Comparison of ENCODE assay signal across 8 mouse cellular contexts in the genomic region with DNA sequence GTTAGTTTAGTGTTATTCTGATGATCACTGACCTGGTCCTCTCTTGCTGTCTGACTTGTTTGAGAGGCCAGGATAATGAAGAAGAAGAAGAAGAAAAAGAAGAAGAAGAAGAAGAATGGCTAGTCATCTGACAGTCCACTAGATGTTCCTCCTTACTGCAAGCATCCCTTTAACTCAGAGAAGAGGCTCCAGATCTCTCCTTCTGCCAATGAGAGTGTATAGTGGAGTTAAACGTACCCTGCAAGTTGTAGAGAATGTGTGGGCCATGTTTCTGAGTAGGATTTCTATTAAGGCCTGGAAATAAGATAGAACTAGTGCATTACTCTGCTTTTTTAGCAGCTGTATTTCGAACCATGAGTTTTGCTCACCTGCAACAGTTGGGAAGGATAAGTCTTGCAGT. TPM values are rescaled to one million over a fixed set of nuclear protein-coding genes. Genes with fewer than 3 reads are reported as not detected.
A peak's percentile ranks its signal among the peaks of the same experiment; 100 is the strongest.
DNase-seq lines count a peak whose midpoint lies in the region; ATAC-seq and TF ChIP-seq lines count a peak whose summit lies in the region.

No protein-coding gene starts in this region.

- TF ChIP-seq POLR2A in bone marrow, adult 2 months (IDR thresholded peaks at IDR 0.05; ENCODE audit: borderline replicate concordance, control insufficient read depth, low read depth, low read length) = no peak

- no peaks in the 10 kb centered on the region for H3K27me3 ChIP-seq in kidney, embryonic 14.5 days (ENCODE audit: control insufficient read depth, insufficient read depth, low read length)
- H3K27me3 ChIP-seq in hindbrain, embryonic 13.5 days = no peaks in the 10 kb centered on the region
- H3K27me3 ChIP-seq in midbrain, embryonic 13.5 days = no peaks in the 10 kb centered on the region

- peak overlapping the region; percentile 97 for H3K4me3 ChIP-seq in kidney, embryonic 14.5 days (ENCODE audit: low read length)
- peak overlapping the region; percentile 40 for H3K4me3 ChIP-seq in bone marrow, adult 2 months (replicated peaks; ENCODE audit: control insufficient read depth, low read depth, low read length)
- H3K4me3 ChIP-seq in hindbrain, embryonic 13.5 days = peak overlapping the region; percentile 97
- H3K4me3 ChIP-seq in midbrain, embryonic 13.5 days (replicated peaks) = peak overlapping the region; percentile 98

- WGBS in kidney, embryonic 14.5 days = 41% methylated on average over 2 of the region's 2 CpGs
- 31% methylated on average over 2 of the region's 2 CpGs for WGBS in bone marrow, adult 2 months
- 47% methylated on average over 2 of the region's 2 CpGs for WGBS in hindbrain, embryonic 13.5 days
- 57% methylated on average over 2 of the region's 2 CpGs for WGBS in midbrain, embryonic 13.5 days

- ATAC-seq in kidney, embryonic 14.5 days (ENCODE audit: low FRiP score, low TSS enrichment) = no peak
- ATAC-seq in hindbrain, embryonic 13.5 days (ENCODE audit: low FRiP score) = no peak
- no peak for ATAC-seq in midbrain, embryonic 13.5 days

- H3K4me1 ChIP-seq in kidney, embryonic 14.5 days (ENCODE audit: control insufficient read depth, insufficient read depth, low read length) = peaks cover 5% of the 10 kb centered on the region; the same call in 1 of the 2 replicates
- no peaks in the 10 kb centered on the region; the same call in 1 of the 2 replicates for H3K4me1 ChIP-seq in bone marrow, adult 2 months (ENCODE audit: control insufficient read depth, insufficient read depth, low read length)
- peaks cover 40% of the 10 kb centered on the region for H3K4me1 ChIP-seq in hindbrain, embryonic 13.5 days (replicated peaks)
- peaks cover 43% of the 10 kb centered on the region for H3K4me1 ChIP-seq in midbrain, embryonic 13.5 days (replicated peaks)

- peak overlapping the region; percentile 100 for H3K9ac ChIP-seq in kidney, embryonic 14.5 days (ENCODE audit: low read depth, low read length)
- H3K9ac ChIP-seq in hindbrain, embryonic 13.5 days = peak overlapping the region; percentile 100
- peak overlapping the region; percentile 100 for H3K9ac ChIP-seq in midbrain, embryonic 13.5 days (replicated peaks)

- peak overlapping the region; percentile 83 for H3K4me2 ChIP-seq in kidney, embryonic 14.5 days (replicated peaks; ENCODE audit: low read depth, low read length)
- H3K4me2 ChIP-seq in hindbrain, embryonic 13.5 days = peak overlapping the region; percentile 97
- peak overlapping the region; percentile 92 for H3K4me2 ChIP-seq in midbrain, embryonic 13.5 days (replicated peaks)

- no peak for DNase-seq in kidney, postnatal 25 days
- DNase-seq in natural killer cell, adult 2 months (ENCODE audit: low spot score in 2 of 2) = no peak
- DNase-seq in thymus, postnatal 36 days = no peak
- DNase-seq in MN1 (ENCODE audit: low spot score) = no peak

- peaks cover 19% of the 10 kb centered on the region; the same call in 1 of the 2 replicates for H3K36me3 ChIP-seq in kidney, embryonic 14.5 days (ENCODE audit: control insufficient read depth, insufficient read depth, low read length)
- H3K36me3 ChIP-seq in hindbrain, embryonic 13.5 days = peaks cover 6% of the 10 kb centered on the region
- H3K36me3 ChIP-seq in midbrain, embryonic 13.5 days = peaks cover 9% of the 10 kb centered on the region; the same call in 1 of the 2 replicates

- TF ChIP-seq CTCF in bone marrow, adult 2 months (IDR thresholded peaks at IDR 0.05; ENCODE audit: control insufficient read depth, insufficient read depth, low read length) = no peak

- H3K9me3 ChIP-seq in kidney, embryonic 14.5 days (ENCODE audit: control insufficient read depth, low read length) = no peaks in the 10 kb centered on the region
- H3K9me3 ChIP-seq in hindbrain, embryonic 13.5 days = no peaks in the 10 kb centered on the region
- H3K9me3 ChIP-seq in midbrain, embryonic 13.5 days = no peaks in the 10 kb centered on the region

- no peak overlapping the region for H3K27ac ChIP-seq in kidney, embryonic 14.5 days (ENCODE audit: low read depth, low read length)
- H3K27ac ChIP-seq in bone marrow, adult 2 months (ENCODE audit: control insufficient read depth, insufficient read depth, low read depth, low read length, poor library complexity) = no peak overlapping the region
- H3K27ac ChIP-seq in hindbrain, embryonic 13.5 days = peak overlapping the region; percentile 100; the same call in 1 of the 2 replicates
- no peak overlapping the region for H3K27ac ChIP-seq in midbrain, embryonic 13.5 days

RNA-seq across cellular contexts. Expression of gene Ep300, which starts 2.5 kb away (rescaled TPM):
- polyA plus RNA-seq in kidney, embryonic 14.5 days (2014; fragmentation: Nextera tagmentation; extraction: Ambion mirVana) = 25.0 and 34.8 TPM in 2 replicates
- 22.3 and 55.4 TPM in 2 replicates for polyA plus RNA-seq in bone marrow, adult 2 months (2011; ENCODE audit: insufficient read depth, insufficient read length, low replicate concordance, missing spikeins)
- 20.4 and 20.6 TPM in 2 replicates for polyA plus RNA-seq in hindbrain, embryonic 13.5 days (2015; fragmentation: Nextera tagmentation; extraction: Ambion mirVana)
- 22.8 and 25.3 TPM in 2 replicates for polyA plus RNA-seq in midbrain, embryonic 13.5 days (2015; fragmentation: Nextera tagmentation; extraction: Ambion mirVana)

Comparison
In these comparisons a context has a peak if more than half of its experiments do, and no peak if none do; other contexts are left out.
1. H3K4me3 ChIP-seq: peak in every context shown above with its lines; median percentile 98 in midbrain, embryonic 13.5 days; 97 in kidney, embryonic 14.5 days; 97 in hindbrain, embryonic 13.5 days; 40 in bone marrow, adult 2 months.